Mouse (Mus musculus): Measurements from ENCODE around the gene Adpgk.
A peak's percentile ranks its signal among the peaks of the same experiment; 100 is the strongest.
"Not testable (repeated sequence)": the region's sequence is repeated elsewhere in the genome, so short reads cannot be mapped to it uniquely, and the experiment has no call there.

Gene Adpgk

GRCm38 (mm10) chr9:59291688-59292492 lies 532 bp downstream of the Adpgk start:
- DNase-seq = no peak

GRCm38 (mm10) chr9:59292493-59292875 lies 1.1 kb downstream of the Adpgk start:
- no peak for DNase-seq

- DNase-seq = no peak
These were observed 5.1 kb downstream of the Adpgk start for GRCm38 (mm10) chr9:59296419-59296818.

- no peak for DNase-seq
These were observed 16.5 kb downstream of the Adpgk start for GRCm38 (mm10) chr9:59307890-59308289.

- DNase-seq = no peak
These were observed 19.4 kb downstream of the Adpgk start for GRCm38 (mm10) chr9:59310582-59311283.

- DNase-seq = no peak
These were observed 19.9 kb downstream of the Adpgk start for GRCm38 (mm10) chr9:59311284-59311670.

GRCm38 (mm10) chr9:59316206-59316605 lies 24.8 kb downstream of the Adpgk start:
- DNase-seq = no peak

- DNase-seq = no peak
These were observed 33.0 kb downstream of the Adpgk start for GRCm38 (mm10) chr9:59324351-59324750.

GRCm38 (mm10) chr9:59330055-59330454 lies 38.7 kb downstream of the Adpgk start:
- no peak for DNase-seq

- DNase-seq = no peak
These were observed 45.2 kb downstream of the Adpgk start for GRCm38 (mm10) chr9:59336539-59336938.

- no peak for DNase-seq
These were observed 46.5 kb downstream of the Adpgk start for GRCm38 (mm10) chr9:59337889-59338288.

- DNase-seq = no peak
These were observed 47.1 kb downstream of the Adpgk start for GRCm38 (mm10) chr9:59338411-59338810.

- no peak for DNase-seq
These were observed 47.7 kb downstream of the Adpgk start for GRCm38 (mm10) chr9:59339107-59339506.

- DNase-seq = no peak
These were observed 48.6 kb downstream of the Adpgk start for GRCm38 (mm10) chr9:59340002-59340401.

GRCm38 (mm10) chr9:59346176-59346575 lies 54.8 kb downstream of the Adpgk start:
- DNase-seq = no peak

- no peak for DNase-seq
These were observed 61.4 kb downstream of the Adpgk start for GRCm38 (mm10) chr9:59352586-59353252.

- peak; percentile 90 for DNase-seq
These were observed 61.9 kb downstream of the Adpgk start, which contains the start of gene Bbs4 for GRCm38 (mm10) chr9:59353253-59353639. Bbs4 (minus strand) TSS chr9:59353508.

GRCm38 (mm10) chr9:59358041-59358440 lies 66.7 kb downstream of the Adpgk start:
- not testable (repeated sequence) for DNase-seq

GRCm38 (mm10) chr9:59360487-59360886 lies 69.1 kb downstream of the Adpgk start:
- DNase-seq = not testable (repeated sequence)

- no peak for DNase-seq
These were observed 77.9 kb downstream of the Adpgk start for GRCm38 (mm10) chr9:59369220-59369619.

- no peak for DNase-seq
These were observed 78.3 kb downstream of the Adpgk start for GRCm38 (mm10) chr9:59369646-59370045.

Data from layer of hippocampus, adult 9-11 months (tissue).